Mouse (Mus musculus): ENCODE data around the gene 4930544D05Rik.

DNA sequence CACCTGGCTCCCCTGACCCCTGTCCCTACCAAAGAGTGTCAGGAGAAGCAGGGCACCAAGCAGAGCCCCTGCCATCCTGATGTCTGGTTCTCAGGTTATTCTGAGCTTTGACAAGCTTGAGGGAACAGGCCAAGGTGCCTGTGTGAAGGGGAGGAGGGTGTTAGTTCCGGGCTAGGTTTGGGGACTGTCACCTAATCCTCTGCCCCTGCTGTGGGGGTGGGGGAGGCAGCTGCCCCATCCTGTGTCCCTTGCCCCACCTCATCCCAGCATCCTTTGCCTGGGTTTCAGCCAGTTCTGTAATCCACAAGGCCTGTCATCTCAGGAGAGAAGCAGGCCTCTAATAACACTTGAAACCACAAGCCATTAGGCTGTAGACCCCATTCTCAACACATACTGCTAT lies 3.5 kb downstream of the 4930544D05Rik start, which contains the start of gene Chrne:
- TF ChIP-seq POLR2A (IDR thresholded peaks at IDR 0.05; ENCODE audit: extremely low read depth, insufficient read depth, low read length): no peak
- TF ChIP-seq CTCF (IDR thresholded peaks at IDR 0.05; ENCODE audit: low read depth, low read length): no peak

Data from liver, adult 2 months (tissue).